Mouse (Mus musculus) left cerebral cortex, postnatal 14 days (tissue): Measurements from ENCODE around the gene Btd. TPM values are rescaled to one million over a fixed set of nuclear protein-coding genes. Genes with fewer than 3 reads are reported as not detected.

ENCODE experiments used
- DNase-seq, 2 experiments: peaks; one replicate each; pipeline ENCODE4 v3.0.0; 2021 to 2022; ENCODE audit warnings: low spot score in 2 of 2, mixed read lengths in 1 of 2
- intact Hi-C: fragments of 180-260 bp; cut with DNase I; formaldehyde crosslinking; loops from one replicate; pipeline ENCODE4 v1.15.1; 2025
- total RNA-seq, 2 experiments: library from RNA; stranded (reverse); gene quantifications; 2 replicates each; pipeline ENCODE4 v1.2.3; 2021

Gene Btd
- total RNA-seq, 2 experiments from 2014 or later: 7.9 to 8.5 TPM

- intact Hi-C loops: no loop called here
- DNase-seq: no peak
Observed at GRCm38 (mm10) chr14:31684343-31685040, 43.7 kb downstream of the Btd start.

GRCm38 (mm10) chr14:31685680-31686079 is 44.9 kb downstream of the Btd start:
- intact Hi-C loops: no loop called here

GRCm38 (mm10) chr14:31686231-31686630 is 45.4 kb downstream of the Btd start:
- DNase-seq: no peak
- intact Hi-C loops: no loop called here

More at GRCm38 (mm10) chr14:31685680-31686079, 44.9 kb downstream of the Btd start:
- no peak for DNase-seq

- intact Hi-C loops: no loop called here
- no peak for DNase-seq
Observed at GRCm38 (mm10) chr14:31692536-31692935, 51.7 kb downstream of the Btd start.

GRCm38 (mm10) chr14:31696206-31696984 is 55.6 kb downstream of the Btd start:
- intact Hi-C loops: no loop called here

GRCm38 (mm10) chr14:31696985-31697303 is 56.1 kb downstream of the Btd start:
- DNase-seq: no peak
- intact Hi-C loops: no loop called here

More at GRCm38 (mm10) chr14:31696206-31696984, 55.6 kb downstream of the Btd start:
- DNase-seq: no peak

- no peak for DNase-seq
- intact Hi-C loops: no loop called here
Observed at GRCm38 (mm10) chr14:31697346-31697745, 56.5 kb downstream of the Btd start.

- no peak for DNase-seq
- intact Hi-C loops: no loop called here
Observed at GRCm38 (mm10) chr14:31697755-31698154, 56.9 kb downstream of the Btd start.

GRCm38 (mm10) chr14:31700376-31700775 is 59.5 kb downstream of the Btd start:
- DNase-seq: no peak
- intact Hi-C loops: no loop called here

- no peak for DNase-seq
- intact Hi-C loops: no loop called here
Observed at GRCm38 (mm10) chr14:31709343-31709742, 68.5 kb downstream of the Btd start.

GRCm38 (mm10) chr14:31715669-31716068 is 74.8 kb downstream of the Btd start:
- DNase-seq: no peak
- intact Hi-C loops: loop anchor here (10.0 kb wide), 1 partner anchor 381 kb away; the partner anchor contains the start of gene Capn7

GRCm38 (mm10) chr14:31717360-31717759 is 76.5 kb downstream of the Btd start:
- no peak for DNase-seq
- intact Hi-C loops: loop anchor here (10.0 kb wide), 1 partner anchor 383 kb away; the partner anchor contains the start of gene Capn7

Other genes with a start within 250 kb of the Btd start
- gene Sh3bp5, start 204.9 kb upstream of the Btd start, total RNA-seq: 10 to 100 TPM; 73.5 to 73.9 TPM
- gene Eaf1, start 146.6 kb upstream of the Btd start, total RNA-seq: 10 to 100 TPM; 15.8 to 16.6 TPM
- gene Mettl6, start 146.0 kb upstream of the Btd start, total RNA-seq: 10 to 100 TPM; 24.9 to 29.4 TPM
- gene Colq, start 49.7 kb upstream of the Btd start, total RNA-seq: 1 to 10 TPM; 2.9 to 3.1 TPM
- not detected for gene Gm49387, start 150 bp upstream of the Btd start, total RNA-seq
- 1 to 10 TPM; 5.0 to 6.9 TPM for gene Hacl1, start 258 bp downstream of the Btd start, total RNA-seq
- gene Ankrd28, start 189.6 kb downstream of the Btd start, total RNA-seq: 10 to 100 TPM; 46.8 to 54.8 TPM